Mouse (Mus musculus): Measurements from ENCODE around the gene Slx4ip. TPM values are rescaled to one million over a fixed set of nuclear protein-coding genes. Genes with fewer than 3 reads are reported as not detected.

Gene Slx4ip
- total RNA-seq, 2 experiments from 2014 or later: 7.8 to 8.4 TPM

DNA sequence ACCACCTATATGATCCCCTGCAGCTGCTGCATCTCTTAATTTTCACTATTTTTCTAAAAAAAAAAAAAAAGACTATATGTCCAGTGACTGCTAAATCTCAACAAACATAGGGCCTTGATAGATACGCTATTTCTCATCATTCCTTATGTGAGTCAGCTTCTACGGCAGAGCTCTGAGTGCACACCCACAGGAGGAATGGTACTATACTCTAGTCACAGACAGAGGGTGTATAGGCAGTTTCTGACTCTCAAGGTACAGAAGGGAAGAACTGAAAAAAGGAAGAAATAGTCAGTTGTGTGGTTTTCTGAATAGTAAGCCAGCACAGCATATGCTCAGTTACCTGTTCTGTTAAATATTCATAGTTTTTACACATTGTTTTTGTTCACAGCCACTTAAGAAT, 123.4 kb downstream of the Slx4ip start:
- H3K27ac ChIP-seq: no peak overlapping the region
- H3K4me3 ChIP-seq: no peak overlapping the region
- peak in 1 of 2 experiments; percentile 39 for DNase-seq (ENCODE audit: low spot score in 2 of 2)
- peak; percentile 12; the same call in 1 of the 2 replicates for TF ChIP-seq CTCF (conservative IDR thresholded peaks at IDR 0.05)

DNA sequence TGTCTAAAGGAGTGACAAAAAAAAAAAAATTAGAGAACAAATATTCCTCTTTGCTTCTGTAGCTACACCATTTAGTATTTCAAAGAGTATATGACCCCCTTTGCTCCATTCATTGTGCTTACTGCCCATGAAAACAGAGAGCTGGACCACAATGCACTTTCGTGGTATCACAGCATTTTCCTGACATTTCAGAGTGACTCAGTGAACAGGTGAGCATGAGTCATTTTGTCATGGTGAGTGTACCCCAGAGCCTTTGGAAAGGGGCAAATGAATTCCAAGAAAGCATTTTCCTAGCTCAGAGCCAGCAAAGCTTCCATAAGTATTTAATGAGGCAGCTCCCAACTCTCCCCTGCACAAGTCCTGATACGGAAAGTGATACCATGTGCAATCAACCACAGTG, 153.1 kb downstream of the Slx4ip start:
- TF ChIP-seq CTCF (conservative IDR thresholded peaks at IDR 0.05): no peak
- Histone ChIP-seq H3K27ac (no peak overlapping the region), H3K4me3 (no peak overlapping the region)
- no peak for DNase-seq (ENCODE audit: low spot score in 2 of 2)

GRCm38 (mm10) chr2:137049367-137049766, 158.3 kb downstream of the Slx4ip start:
- no peak for DNase-seq (ENCODE audit: low spot score in 2 of 2)
- Histone ChIP-seq H3K27ac (no peak overlapping the region), H3K4me3 (no peak overlapping the region)
- no peak for TF ChIP-seq CTCF (conservative IDR thresholded peaks at IDR 0.05)

DNA sequence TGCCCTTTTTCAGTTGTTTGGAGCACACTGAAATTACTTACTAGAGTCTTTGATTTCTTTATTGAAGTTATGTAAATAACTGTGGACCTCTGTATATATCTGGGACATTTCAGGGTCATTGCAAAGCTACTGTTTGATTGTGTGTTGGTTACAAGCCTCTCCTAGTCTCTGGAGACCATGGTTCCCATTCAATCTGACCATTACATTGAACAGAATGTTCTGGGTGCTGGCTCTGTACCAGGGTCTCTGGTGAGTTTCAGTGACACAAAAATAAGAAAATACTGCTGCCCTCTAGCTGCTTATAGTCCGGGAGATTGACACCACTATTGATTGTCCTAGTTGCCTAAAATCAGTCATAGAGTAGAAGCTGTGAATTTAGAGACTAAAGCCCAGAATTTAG, 158.9 kb downstream of the Slx4ip start:
- TF ChIP-seq CTCF (conservative IDR thresholded peaks at IDR 0.05): no peak
- Histone ChIP-seq H3K4me3 (no peak overlapping the region), H3K27ac (no peak overlapping the region)
- DNase-seq (ENCODE audit: low spot score in 2 of 2): no peak

GRCm38 (mm10) chr2:137063829-137064228, 172.8 kb downstream of the Slx4ip start:
- TF ChIP-seq CTCF (conservative IDR thresholded peaks at IDR 0.05): no peak
- Histone ChIP-seq H3K27ac (no peak overlapping the region), H3K4me3 (no peak overlapping the region)
- no peak for DNase-seq (ENCODE audit: low spot score in 2 of 2)

DNA sequence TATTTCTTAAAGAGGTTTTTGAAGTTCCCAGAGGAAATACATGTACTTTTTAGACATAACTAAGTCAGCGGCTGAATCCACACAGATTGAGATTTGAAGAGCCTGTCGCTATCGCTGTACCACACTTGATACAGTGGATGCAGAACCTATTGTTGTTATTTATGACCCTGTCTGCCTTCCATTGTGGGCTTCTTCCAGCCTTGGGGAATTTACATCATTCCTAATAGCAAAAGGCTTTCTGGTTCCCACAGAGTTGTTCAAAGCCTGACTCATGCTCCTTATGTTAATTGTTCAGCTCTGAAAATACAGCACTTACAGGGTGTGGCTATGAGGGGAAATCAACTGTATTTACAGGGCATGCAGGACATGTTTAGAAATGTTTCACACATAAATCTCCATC, 173.5 kb downstream of the Slx4ip start:
- no peak for TF ChIP-seq CTCF (conservative IDR thresholded peaks at IDR 0.05)
- H3K27ac ChIP-seq: no peak overlapping the region
- H3K4me3 ChIP-seq: no peak overlapping the region
- DNase-seq (ENCODE audit: low spot score in 2 of 2): no peak

DNA sequence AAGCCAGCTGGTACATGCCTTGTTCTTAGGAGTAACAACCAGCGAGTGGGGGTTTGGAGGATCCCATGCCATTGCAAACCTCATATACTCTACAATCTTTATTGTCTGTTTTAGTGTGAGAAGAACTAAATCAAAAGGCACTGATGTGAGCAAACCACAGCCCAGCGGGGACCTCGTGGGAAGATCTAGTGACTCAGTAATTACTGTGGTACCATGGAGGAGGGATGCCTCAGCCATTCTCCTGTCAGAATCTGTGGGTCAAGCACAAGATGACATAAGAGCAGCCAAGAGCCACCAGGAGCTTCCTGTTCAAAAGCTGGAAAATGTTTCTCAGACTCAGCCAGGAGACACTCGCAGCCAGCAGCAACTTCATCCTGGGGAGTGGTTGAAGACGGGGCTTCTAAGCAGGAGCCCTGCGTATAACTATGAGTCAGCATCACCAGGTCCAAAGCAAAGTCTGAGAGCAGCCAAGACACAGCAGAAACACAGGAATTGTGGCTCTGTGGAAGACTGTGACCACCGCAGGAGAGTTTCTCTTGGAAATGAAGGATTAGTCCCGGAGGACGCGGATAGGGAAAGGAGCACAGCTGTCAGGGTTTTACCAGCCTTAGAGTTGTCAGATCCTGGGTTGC, 176.6 kb downstream of the Slx4ip start:
- Histone ChIP-seq H3K4me3 (no peak overlapping the region), H3K27ac (no peak overlapping the region; the same call in 1 of the 2 replicates)
- DNase-seq (ENCODE audit: low spot score in 2 of 2): no peak
- no peak for TF ChIP-seq CTCF (conservative IDR thresholded peaks at IDR 0.05)

- H3K4me3 ChIP-seq: no peak overlapping the region
Measured at GRCm38 (mm10) chr2:137073473-137074312, 182.7 kb downstream of the Slx4ip start.

DNA sequence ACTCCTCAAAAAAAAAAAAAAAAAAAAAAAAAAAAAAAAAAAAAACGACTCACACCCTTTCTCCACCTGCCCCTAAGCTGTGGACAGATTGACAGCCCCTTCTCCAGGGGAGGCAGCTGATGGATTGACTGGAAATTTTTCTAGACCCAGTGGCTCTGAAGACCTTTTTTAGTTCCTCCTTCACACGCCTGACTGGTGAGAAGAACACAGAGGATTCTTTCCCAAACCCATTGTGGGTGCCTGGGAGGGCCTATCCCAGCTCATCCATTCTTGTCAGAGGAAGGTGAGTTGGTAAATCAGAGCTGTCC, 183.2 kb downstream of the Slx4ip start:
- H3K4me3 ChIP-seq: no peak overlapping the region
- no peak for DNase-seq (ENCODE audit: low spot score in 2 of 2)
- TF ChIP-seq CTCF (conservative IDR thresholded peaks at IDR 0.05): no peak
- H3K27ac ChIP-seq: no peak overlapping the region

More at GRCm38 (mm10) chr2:137073473-137074312, 182.7 kb downstream of the Slx4ip start:
- peak overlapping the region; percentile 46; the same call in 1 of the 2 replicates for H3K27ac ChIP-seq
- no peak for DNase-seq (ENCODE audit: low spot score in 2 of 2)
- TF ChIP-seq CTCF (conservative IDR thresholded peaks at IDR 0.05): no peak

DNA sequence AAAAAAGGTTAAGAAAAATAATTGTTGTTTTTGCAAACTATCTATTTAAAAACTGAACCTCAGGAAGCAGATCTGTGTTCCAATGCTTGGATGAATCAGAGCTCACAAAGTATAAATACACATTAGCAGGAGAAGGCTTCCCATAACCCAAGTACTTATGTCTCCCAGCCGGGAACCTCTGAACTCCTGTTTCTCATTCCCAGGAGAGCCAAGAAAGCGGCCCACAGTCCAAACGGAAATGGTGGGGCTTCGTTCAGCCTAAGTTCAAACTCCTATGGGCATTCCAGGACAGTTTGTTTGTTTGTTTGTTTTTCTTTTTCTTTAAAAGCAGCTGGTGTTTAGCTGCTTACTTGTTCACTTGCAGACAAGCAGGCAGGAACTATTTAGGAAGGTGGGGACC, 187.8 kb downstream of the Slx4ip start:
- Histone ChIP-seq H3K27ac (no peak overlapping the region), H3K4me3 (no peak overlapping the region)
- TF ChIP-seq CTCF (conservative IDR thresholded peaks at IDR 0.05): no peak
- DNase-seq (ENCODE audit: low spot score in 2 of 2): no peak

- DNase-seq (ENCODE audit: low spot score in 2 of 2): no peak
- Histone ChIP-seq H3K27ac (no peak overlapping the region), H3K4me3 (no peak overlapping the region)
- TF ChIP-seq CTCF (conservative IDR thresholded peaks at IDR 0.05): no peak
Measured at GRCm38 (mm10) chr2:137079721-137080320, 188.8 kb downstream of the Slx4ip start.

- no peak for TF ChIP-seq CTCF (conservative IDR thresholded peaks at IDR 0.05)
- Histone ChIP-seq H3K4me3 (no peak overlapping the region), H3K27ac (no peak overlapping the region)
- DNase-seq (ENCODE audit: low spot score in 2 of 2): no peak
Measured at GRCm38 (mm10) chr2:137080468-137080867, 189.4 kb downstream of the Slx4ip start.

DNA sequence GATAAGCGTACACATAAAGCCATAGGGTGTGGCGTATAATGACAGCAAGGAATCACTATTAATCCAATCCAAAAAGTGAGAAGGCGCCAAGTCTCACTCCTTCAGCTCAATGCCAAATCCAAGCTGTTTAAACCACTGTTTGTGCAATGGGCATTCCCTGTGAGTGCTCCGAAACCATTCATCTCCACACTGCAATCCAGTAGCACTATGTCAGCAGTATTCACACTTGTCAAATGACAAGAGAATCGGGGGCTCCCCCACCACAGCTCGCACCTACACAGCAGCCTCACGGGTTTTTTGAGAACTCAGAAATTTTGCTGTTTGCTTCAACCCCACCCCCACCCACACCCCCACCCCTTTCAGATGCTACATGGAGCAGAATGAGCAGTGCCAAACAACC, 190.0 kb downstream of the Slx4ip start:
- Histone ChIP-seq H3K27ac (no peak overlapping the region), H3K4me3 (no peak overlapping the region)
- TF ChIP-seq CTCF (conservative IDR thresholded peaks at IDR 0.05): no peak
- no peak for DNase-seq (ENCODE audit: low spot score in 2 of 2)
